Mouse (Mus musculus): ENCODE results near the gene Smco3. TPM values are rescaled to one million over a fixed set of nuclear protein-coding genes. Genes with fewer than 3 reads are reported as not detected.

The Smco3 gene
- polyA plus RNA-seq, 1 experiment from 2014 or later: 1.1 TPM

DNA sequence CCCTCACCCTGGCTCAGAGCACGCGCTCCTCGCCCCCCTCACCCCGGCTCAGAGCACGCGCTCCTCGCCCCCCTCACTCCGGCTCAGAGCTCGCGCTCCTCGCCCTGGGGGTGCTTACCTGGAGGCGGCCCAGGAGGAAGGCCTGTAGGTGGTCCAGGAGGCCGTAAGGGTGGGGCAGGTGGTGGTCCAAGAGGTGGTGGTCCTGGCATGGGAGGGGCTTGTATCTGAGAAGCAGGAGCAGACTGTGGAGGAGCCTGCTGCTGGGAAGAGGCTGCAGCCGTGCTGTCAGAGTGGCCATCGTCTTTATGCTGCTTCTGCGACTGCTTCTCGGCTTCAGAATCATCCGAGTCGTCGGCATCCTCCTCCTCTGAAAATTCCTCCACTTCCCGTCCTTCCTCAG, 18.4 kb downstream of the Smco3 start:
- Histone ChIP-seq H3K4me3 (ENCODE audit: low read length) (no peak overlapping the region), H3K27ac (ENCODE audit: low read depth, low read length) (no peak overlapping the region), H3K36me3 (ENCODE audit: control insufficient read depth, insufficient read depth, low read length) (peaks cover 94% of the 10 kb centered on the region), H3K27me3 (ENCODE audit: control insufficient read depth, insufficient read depth, low read length) (no peaks in the 10 kb centered on the region), H3K4me1 (ENCODE audit: control insufficient read depth, insufficient read depth, low read length) (no peaks in the 10 kb centered on the region), H3K9ac (ENCODE audit: low read depth, low read length) (no peak overlapping the region), H3K4me2 (replicated peaks; ENCODE audit: low read depth, low read length) (no peak overlapping the region), H3K9me3 (ENCODE audit: control insufficient read depth, low read length) (no peaks in the 10 kb centered on the region)
- no peak for ATAC-seq (ENCODE audit: low FRiP score, low TSS enrichment)
- WGBS: 91% methylated on average over 21 of the region's 21 CpGs

DNA sequence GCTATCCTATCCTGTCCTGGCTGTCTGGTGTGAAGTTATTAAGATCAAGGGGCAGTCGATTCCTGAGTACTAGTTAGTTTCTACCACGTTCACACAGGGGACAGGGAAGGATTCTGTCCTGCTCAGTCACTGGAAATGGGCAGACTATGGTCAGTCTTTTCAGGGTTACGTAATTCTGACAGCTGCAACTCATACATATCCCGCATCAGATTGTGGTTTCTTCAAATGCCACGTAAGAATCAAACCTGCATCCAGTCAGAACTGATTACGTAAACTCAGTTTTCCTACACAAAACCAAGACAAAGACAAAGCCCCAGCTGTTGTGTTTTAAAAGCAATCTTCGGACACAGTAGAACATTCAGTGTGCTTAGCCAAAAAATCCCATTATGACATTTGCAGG, 19.9 kb downstream of the Smco3 start:
- peaks cover 79% of the 10 kb centered on the region for H3K36me3 ChIP-seq (ENCODE audit: control insufficient read depth, insufficient read depth, low read length)
- H3K27me3 ChIP-seq (ENCODE audit: control insufficient read depth, insufficient read depth, low read length): no peaks in the 10 kb centered on the region
- H3K9ac ChIP-seq (ENCODE audit: low read depth, low read length): no peak overlapping the region
- ATAC-seq (ENCODE audit: low FRiP score, low TSS enrichment): no peak
- 98% methylated on average over 7 of the region's 7 CpGs for WGBS
- no peaks in the 10 kb centered on the region for H3K4me1 ChIP-seq (ENCODE audit: control insufficient read depth, insufficient read depth, low read length)
- H3K27ac ChIP-seq (ENCODE audit: low read depth, low read length): no peak overlapping the region
- no peak overlapping the region for H3K4me2 ChIP-seq (replicated peaks; ENCODE audit: low read depth, low read length)
- H3K4me3 ChIP-seq (ENCODE audit: low read length): no peak overlapping the region
- no peaks in the 10 kb centered on the region for H3K9me3 ChIP-seq (ENCODE audit: control insufficient read depth, low read length)

GRCm38 (mm10) chr6:136813117-136813516, 22.1 kb downstream of the Smco3 start:
- Histone ChIP-seq H3K9ac (ENCODE audit: low read depth, low read length) (no peak overlapping the region), H3K36me3 (ENCODE audit: control insufficient read depth, insufficient read depth, low read length) (peaks cover 57% of the 10 kb centered on the region), H3K4me2 (replicated peaks; ENCODE audit: low read depth, low read length) (no peak overlapping the region), H3K9me3 (ENCODE audit: control insufficient read depth, low read length) (no peaks in the 10 kb centered on the region), H3K27ac (ENCODE audit: low read depth, low read length) (no peak overlapping the region), H3K27me3 (ENCODE audit: control insufficient read depth, insufficient read depth, low read length) (no peaks in the 10 kb centered on the region), H3K4me3 (ENCODE audit: low read length) (no peak overlapping the region), H3K4me1 (ENCODE audit: control insufficient read depth, insufficient read depth, low read length) (peaks cover 7% of the 10 kb centered on the region; the same call in 1 of the 2 replicates)
- WGBS: 45% methylated on average over 4 of the region's 4 CpGs
- ATAC-seq (ENCODE audit: low FRiP score, low TSS enrichment): no peak

GRCm38 (mm10) chr6:136811196-136811595, 24.1 kb downstream of the Smco3 start:
- no peaks in the 10 kb centered on the region for H3K9me3 ChIP-seq (ENCODE audit: control insufficient read depth, low read length)
- no peak overlapping the region for H3K4me3 ChIP-seq (ENCODE audit: low read length)
- H3K4me2 ChIP-seq (replicated peaks; ENCODE audit: low read depth, low read length): no peak overlapping the region
- H3K9ac ChIP-seq (ENCODE audit: low read depth, low read length): no peak overlapping the region
- ATAC-seq (ENCODE audit: low FRiP score, low TSS enrichment): no peak
- H3K36me3 ChIP-seq (ENCODE audit: control insufficient read depth, insufficient read depth, low read length): peaks cover 38% of the 10 kb centered on the region
- no peaks in the 10 kb centered on the region for H3K27me3 ChIP-seq (ENCODE audit: control insufficient read depth, insufficient read depth, low read length)
- 86% methylated on average over 10 of the region's 10 CpGs for WGBS
- no peak overlapping the region for H3K27ac ChIP-seq (ENCODE audit: low read depth, low read length)
- H3K4me1 ChIP-seq (ENCODE audit: control insufficient read depth, insufficient read depth, low read length): peaks cover 7% of the 10 kb centered on the region; the same call in 1 of the 2 replicates

GRCm38 (mm10) chr6:136809673-136810072, 25.6 kb downstream of the Smco3 start:
- ATAC-seq (ENCODE audit: low FRiP score, low TSS enrichment): no peak
- Histone ChIP-seq H3K36me3 (ENCODE audit: control insufficient read depth, insufficient read depth, low read length) (peaks cover 25% of the 10 kb centered on the region), H3K4me1 (ENCODE audit: control insufficient read depth, insufficient read depth, low read length) (peaks cover 7% of the 10 kb centered on the region; the same call in 1 of the 2 replicates), H3K9me3 (ENCODE audit: control insufficient read depth, low read length) (no peaks in the 10 kb centered on the region), H3K9ac (ENCODE audit: low read depth, low read length) (no peak overlapping the region), H3K4me3 (ENCODE audit: low read length) (peak overlapping the region; percentile 64; the same call in 1 of the 2 replicates), H3K27ac (ENCODE audit: low read depth, low read length) (no peak overlapping the region), H3K27me3 (ENCODE audit: control insufficient read depth, insufficient read depth, low read length) (no peaks in the 10 kb centered on the region), H3K4me2 (replicated peaks; ENCODE audit: low read depth, low read length) (peak overlapping the region; percentile 65)
- WGBS: 70% methylated on average over 13 of the region's 13 CpGs

DNA sequence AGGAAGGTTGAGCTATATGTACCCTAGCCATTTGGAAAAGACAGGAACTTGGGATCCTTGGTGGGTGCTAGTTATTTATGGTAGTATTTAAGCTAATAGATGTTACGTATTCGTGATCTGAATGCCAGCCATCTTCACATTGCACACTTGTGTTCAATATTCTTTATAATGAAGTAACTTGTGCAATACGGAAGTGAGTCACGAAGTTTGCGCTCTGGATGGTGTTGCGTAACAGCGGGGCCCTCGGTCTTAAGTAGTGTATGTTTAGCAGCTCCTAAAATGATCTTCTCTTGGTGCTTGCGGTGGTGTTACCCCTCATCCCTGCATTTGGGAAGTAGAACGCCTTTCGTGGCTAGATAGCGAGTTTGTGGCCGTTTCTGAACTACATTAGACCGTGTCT, 26.2 kb downstream of the Smco3 start:
- 31% methylated on average over 14 of the region's 14 CpGs for WGBS
- H3K27ac ChIP-seq (ENCODE audit: low read depth, low read length): no peak overlapping the region
- H3K4me1 ChIP-seq (ENCODE audit: control insufficient read depth, insufficient read depth, low read length): peaks cover 7% of the 10 kb centered on the region; the same call in 1 of the 2 replicates
- H3K9me3 ChIP-seq (ENCODE audit: control insufficient read depth, low read length): no peaks in the 10 kb centered on the region
- no peaks in the 10 kb centered on the region for H3K27me3 ChIP-seq (ENCODE audit: control insufficient read depth, insufficient read depth, low read length)
- peak overlapping the region; percentile 65 for H3K4me2 ChIP-seq (replicated peaks; ENCODE audit: low read depth, low read length)
- peaks cover 19% of the 10 kb centered on the region for H3K36me3 ChIP-seq (ENCODE audit: control insufficient read depth, insufficient read depth, low read length)
- ATAC-seq (ENCODE audit: low FRiP score, low TSS enrichment): no peak
- H3K9ac ChIP-seq (ENCODE audit: low read depth, low read length): peak overlapping the region; percentile 72; the same call in 1 of the 2 replicates
- H3K4me3 ChIP-seq (ENCODE audit: low read length): peak overlapping the region; percentile 64

GRCm38 (mm10) chr6:136808631-136809046, 26.6 kb downstream of the Smco3 start:
- peak; percentile 20; the same call in 1 of the 2 replicates for ATAC-seq (ENCODE audit: low FRiP score, low TSS enrichment)
- peak overlapping the region; percentile 65 for H3K4me2 ChIP-seq (replicated peaks; ENCODE audit: low read depth, low read length)
- peak overlapping the region; percentile 72 for H3K9ac ChIP-seq (ENCODE audit: low read depth, low read length)
- no peaks in the 10 kb centered on the region for H3K27me3 ChIP-seq (ENCODE audit: control insufficient read depth, insufficient read depth, low read length)
- peaks cover 14% of the 10 kb centered on the region for H3K36me3 ChIP-seq (ENCODE audit: control insufficient read depth, insufficient read depth, low read length)
- peaks cover 7% of the 10 kb centered on the region; the same call in 1 of the 2 replicates for H3K4me1 ChIP-seq (ENCODE audit: control insufficient read depth, insufficient read depth, low read length)
- peak overlapping the region; percentile 64 for H3K4me3 ChIP-seq (ENCODE audit: low read length)
- 1% methylated on average over 28 of the region's 28 CpGs for WGBS
- H3K27ac ChIP-seq (ENCODE audit: low read depth, low read length): no peak overlapping the region
- no peaks in the 10 kb centered on the region for H3K9me3 ChIP-seq (ENCODE audit: control insufficient read depth, low read length)

- peaks cover 9% of the 10 kb centered on the region for H3K36me3 ChIP-seq (ENCODE audit: control insufficient read depth, insufficient read depth, low read length)
- ATAC-seq (ENCODE audit: low FRiP score, low TSS enrichment): peak; percentile 89
- no peaks in the 10 kb centered on the region for H3K27me3 ChIP-seq (ENCODE audit: control insufficient read depth, insufficient read depth, low read length)
- peaks cover 12% of the 10 kb centered on the region for H3K4me1 ChIP-seq (ENCODE audit: control insufficient read depth, insufficient read depth, low read length)
- peak within 1 kb of the TSS; percentile 72 for H3K9ac ChIP-seq (ENCODE audit: low read depth, low read length)
- H3K27ac ChIP-seq (ENCODE audit: low read depth, low read length): peak within 1 kb of the TSS; percentile 63
- H3K9me3 ChIP-seq (ENCODE audit: control insufficient read depth, low read length): no peaks in the 10 kb centered on the region
- WGBS: under 1% methylated on average over 30 of the region's 34 CpGs
- peak within 1 kb of the TSS; percentile 64 for H3K4me3 ChIP-seq (ENCODE audit: low read length)
- H3K4me2 ChIP-seq (replicated peaks; ENCODE audit: low read depth, low read length): peak within 1 kb of the TSS; percentile 65
Measured at GRCm38 (mm10) chr6:136808014-136808417, 27.2 kb downstream of the Smco3 start, which contains the start of gene H2afj. H2afj (plus strand) TSS chr6:136808244.

- ATAC-seq (ENCODE audit: low FRiP score, low TSS enrichment): peak; percentile 5; the same call in 1 of the 2 replicates
Measured at GRCm38 (mm10) chr6:136807395-136808013, 27.7 kb downstream of the Smco3 start.

More at GRCm38 (mm10) chr6:136807395-136808013, 27.7 kb downstream of the Smco3 start:
- no peaks in the 10 kb centered on the region for H3K9me3 ChIP-seq (ENCODE audit: control insufficient read depth, low read length)
- H3K36me3 ChIP-seq (ENCODE audit: control insufficient read depth, insufficient read depth, low read length): peaks cover 6% of the 10 kb centered on the region; the same call in 1 of the 2 replicates
- peak overlapping the region; percentile 63 for H3K27ac ChIP-seq (ENCODE audit: low read depth, low read length)
- H3K4me3 ChIP-seq (ENCODE audit: low read length): peak overlapping the region; percentile 64
- peak overlapping the region; percentile 54 for H3K4me2 ChIP-seq (replicated peaks; ENCODE audit: low read depth, low read length)
- no peaks in the 10 kb centered on the region for H3K27me3 ChIP-seq (ENCODE audit: control insufficient read depth, insufficient read depth, low read length)
- peaks cover 15% of the 10 kb centered on the region for H3K4me1 ChIP-seq (ENCODE audit: control insufficient read depth, insufficient read depth, low read length)
- H3K9ac ChIP-seq (ENCODE audit: low read depth, low read length): peak overlapping the region; percentile 46; the same call in 1 of the 2 replicates
- 41% methylated on average over 18 of the region's 18 CpGs for WGBS
